Mouse (Mus musculus): Measurements from ENCODE around the gene Mepe. TPM values are rescaled to one million over a fixed set of nuclear protein-coding genes. Genes with fewer than 3 reads are reported as not detected.

Mepe gene
- total RNA-seq (2014; rRNA removed) (0.14 TPM in 1 of 2 replicates, not detected in the other), polyA plus RNA-seq (2015; fragmentation: Nextera tagmentation; extraction: Ambion mirVana) (not detected in 2 replicates)

GRCm38 (mm10) chr5:104325029-104325428 is at the start of gene Mepe:
Gene Mepe, plus strand, starts transcription at chr5:104325329.
- no peaks in the 10 kb centered on the region for H3K36me3 ChIP-seq (ENCODE audit: insufficient read depth)

GRCm38 (mm10) chr5:104294201-104294600 is 30.9 kb upstream of the Mepe start:
- DNase-seq = no peak
- Histone ChIP-seq H3K4me1 (ENCODE audit: insufficient read depth) (peaks cover 8% of the 10 kb centered on the region; the same call in 1 of the 2 replicates), H3K27ac (ENCODE audit: low read depth, low read length) (no peak overlapping the region), H3K9ac (no peak overlapping the region), H3K36me3 (ENCODE audit: insufficient read depth) (no peaks in the 10 kb centered on the region), H3K4me2 (ENCODE audit: low read depth) (no peak overlapping the region), H3K27me3 (ENCODE audit: insufficient read depth, low read length) (no peaks in the 10 kb centered on the region), H3K4me3 (ENCODE audit: low read depth, low read length) (no peak overlapping the region), H3K9me3 (ENCODE audit: low read length) (no peaks in the 10 kb centered on the region)
- no peak for TF ChIP-seq CTCF (IDR thresholded peaks at IDR 0.05; ENCODE audit: low read depth)
- no peak for ATAC-seq
- WGBS = 75% methylated on average over 6 of the region's 6 CpGs

More at GRCm38 (mm10) chr5:104325029-104325428, at the start of gene Mepe:
- Histone ChIP-seq H3K4me1 (ENCODE audit: insufficient read depth) (no peaks in the 10 kb centered on the region), H3K4me2 (ENCODE audit: low read depth) (no peak within 1 kb of the TSS), H3K9me3 (ENCODE audit: low read length) (no peaks in the 10 kb centered on the region), H3K9ac (no peak within 1 kb of the TSS), H3K27me3 (ENCODE audit: insufficient read depth, low read length) (no peaks in the 10 kb centered on the region), H3K4me3 (ENCODE audit: low read depth, low read length) (no peak within 1 kb of the TSS), H3K27ac (ENCODE audit: low read depth, low read length) (no peak within 1 kb of the TSS)
- WGBS = 89% methylated on average over 6 of the region's 6 CpGs
- DNase-seq (no peak), ATAC-seq (no peak)
- no peak for TF ChIP-seq CTCF (IDR thresholded peaks at IDR 0.05; ENCODE audit: low read depth)

- H3K27me3 ChIP-seq (ENCODE audit: insufficient read depth, low read length) = no peaks in the 10 kb centered on the region
- no peak for TF ChIP-seq CTCF (IDR thresholded peaks at IDR 0.05; ENCODE audit: low read depth)
- H3K9me3 ChIP-seq (ENCODE audit: low read length) = no peaks in the 10 kb centered on the region
- H3K9ac ChIP-seq = no peak within 1 kb of the TSS
- H3K4me3 ChIP-seq (ENCODE audit: low read depth, low read length) = no peak within 1 kb of the TSS
- ATAC-seq (peak; percentile 72), DNase-seq (peak; percentile 62)
- no peak within 1 kb of the TSS for H3K27ac ChIP-seq (ENCODE audit: low read depth, low read length)
- H3K36me3 ChIP-seq (ENCODE audit: insufficient read depth) = no peaks in the 10 kb centered on the region
- no peak within 1 kb of the TSS for H3K4me2 ChIP-seq (ENCODE audit: low read depth)
- peaks cover 10% of the 10 kb centered on the region; the same call in 1 of the 2 replicates for H3K4me1 ChIP-seq (ENCODE audit: insufficient read depth)
- 23% methylated on average over 6 of the region's 6 CpGs for WGBS
These were observed 26.1 kb upstream of the Mepe start, which contains the start of gene Ibsp for GRCm38 (mm10) chr5:104298994-104299393. Gene Ibsp, plus strand, starts transcription at chr5:104299171.

DNA sequence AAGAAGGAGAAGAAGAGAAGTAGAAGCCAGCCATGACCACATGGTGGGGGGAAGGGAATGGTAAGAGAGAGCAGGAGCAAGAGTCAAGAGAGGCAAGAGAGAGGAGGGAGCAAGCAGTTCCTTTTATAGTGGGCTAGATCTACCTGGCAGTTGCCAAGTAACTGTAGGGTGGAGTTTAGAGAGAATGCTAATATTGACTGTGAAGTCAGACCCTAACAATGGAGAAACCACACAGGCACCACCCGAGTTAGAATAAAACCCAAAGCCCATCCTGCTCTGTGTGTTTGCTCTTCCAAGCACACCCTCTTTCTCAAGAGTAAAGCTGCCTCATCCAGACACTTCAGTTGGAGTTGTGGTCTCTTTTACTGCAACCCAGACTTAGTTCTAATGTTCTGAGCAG is 11.1 kb upstream of the Mepe start:
- ATAC-seq (no peak), DNase-seq (no peak)
- WGBS = 68% methylated on average over 1 of the region's 1 CpGs
- no peak overlapping the region for H3K4me3 ChIP-seq (ENCODE audit: low read depth, low read length)
- H3K9ac ChIP-seq = no peak overlapping the region
- H3K4me2 ChIP-seq (ENCODE audit: low read depth) = no peak overlapping the region
- TF ChIP-seq CTCF (IDR thresholded peaks at IDR 0.05; ENCODE audit: low read depth) = no peak
- no peaks in the 10 kb centered on the region for H3K4me1 ChIP-seq (ENCODE audit: insufficient read depth)
- no peaks in the 10 kb centered on the region for H3K36me3 ChIP-seq (ENCODE audit: insufficient read depth)
- H3K27ac ChIP-seq (ENCODE audit: low read depth, low read length) = no peak overlapping the region
- no peaks in the 10 kb centered on the region for H3K9me3 ChIP-seq (ENCODE audit: low read length)
- no peaks in the 10 kb centered on the region for H3K27me3 ChIP-seq (ENCODE audit: insufficient read depth, low read length)

DNA sequence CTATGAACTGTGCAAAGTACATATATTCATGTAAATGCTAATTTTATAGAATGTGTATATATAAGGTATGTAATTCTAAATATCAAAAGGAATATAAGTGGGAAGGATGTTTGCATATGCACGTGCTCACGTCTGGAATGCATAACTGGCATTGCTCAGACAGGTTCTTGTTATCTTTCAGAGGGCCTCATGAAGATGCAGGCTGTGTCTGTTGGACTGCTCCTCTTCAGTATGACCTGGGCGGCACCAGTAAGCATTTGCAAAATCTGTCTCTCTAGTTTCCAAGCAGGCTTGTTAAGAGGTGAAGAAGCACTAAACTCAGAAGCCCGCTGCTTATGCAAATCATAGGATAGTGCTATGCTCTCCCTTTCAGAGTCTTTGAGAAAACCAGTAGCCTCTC is 1.8 kb downstream of the Mepe start:
- Histone ChIP-seq H3K36me3 (ENCODE audit: insufficient read depth) (no peaks in the 10 kb centered on the region), H3K4me1 (ENCODE audit: insufficient read depth) (no peaks in the 10 kb centered on the region), H3K4me2 (ENCODE audit: low read depth) (no peak overlapping the region), H3K9ac (no peak overlapping the region), H3K27ac (ENCODE audit: low read depth, low read length) (no peak overlapping the region), H3K27me3 (ENCODE audit: insufficient read depth, low read length) (no peaks in the 10 kb centered on the region), H3K9me3 (ENCODE audit: low read length) (no peaks in the 10 kb centered on the region), H3K4me3 (ENCODE audit: low read depth, low read length) (no peak overlapping the region)
- DNase-seq (no peak), ATAC-seq (no peak)
- WGBS = 78% methylated on average over 4 of the region's 4 CpGs
- no peak for TF ChIP-seq CTCF (IDR thresholded peaks at IDR 0.05; ENCODE audit: low read depth)

DNA sequence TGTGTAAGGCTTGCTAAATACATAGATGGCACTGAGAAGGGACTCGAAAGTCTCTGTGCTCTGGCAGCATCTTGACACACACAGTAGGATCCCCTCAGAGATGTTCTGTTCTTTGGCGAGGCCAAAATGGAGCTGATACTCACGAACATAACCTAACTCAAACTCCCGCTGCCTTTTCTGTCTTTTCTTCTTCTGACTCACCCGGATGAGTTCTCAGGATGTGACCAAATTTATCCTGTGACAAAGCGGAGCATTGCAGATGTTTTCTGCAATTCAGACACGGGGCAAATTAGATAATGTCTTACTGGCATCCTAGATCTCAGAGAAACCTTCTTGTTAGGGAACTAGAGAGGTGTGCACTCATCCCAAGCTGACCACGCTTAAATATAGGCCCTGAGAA is 2.3 kb downstream of the Mepe start:
- no peak overlapping the region for H3K4me2 ChIP-seq (ENCODE audit: low read depth)
- H3K9ac ChIP-seq = no peak overlapping the region
- H3K4me1 ChIP-seq (ENCODE audit: insufficient read depth) = no peaks in the 10 kb centered on the region
- no peaks in the 10 kb centered on the region for H3K27me3 ChIP-seq (ENCODE audit: insufficient read depth, low read length)
- no peak for TF ChIP-seq CTCF (IDR thresholded peaks at IDR 0.05; ENCODE audit: low read depth)
- DNase-seq (no peak), ATAC-seq (no peak)
- H3K36me3 ChIP-seq (ENCODE audit: insufficient read depth) = no peaks in the 10 kb centered on the region
- no peaks in the 10 kb centered on the region for H3K9me3 ChIP-seq (ENCODE audit: low read length)
- no peak overlapping the region for H3K4me3 ChIP-seq (ENCODE audit: low read depth, low read length)
- WGBS = 77% methylated on average over 8 of the region's 8 CpGs
- H3K27ac ChIP-seq (ENCODE audit: low read depth, low read length) = no peak overlapping the region

- ATAC-seq = no peak
- H3K4me1 ChIP-seq (ENCODE audit: insufficient read depth) = no peaks in the 10 kb centered on the region
- no peak for TF ChIP-seq CTCF (IDR thresholded peaks at IDR 0.05; ENCODE audit: low read depth)
- no peak overlapping the region for H3K4me2 ChIP-seq (ENCODE audit: low read depth)
- H3K9ac ChIP-seq = no peak overlapping the region
- H3K27ac ChIP-seq (ENCODE audit: low read depth, low read length) = no peak overlapping the region
- no peak for DNase-seq
- no peaks in the 10 kb centered on the region for H3K27me3 ChIP-seq (ENCODE audit: insufficient read depth, low read length)
- no peaks in the 10 kb centered on the region for H3K36me3 ChIP-seq (ENCODE audit: insufficient read depth)
- no peak overlapping the region for H3K4me3 ChIP-seq (ENCODE audit: low read depth, low read length)
- H3K9me3 ChIP-seq (ENCODE audit: low read length) = no peaks in the 10 kb centered on the region
These were observed 2.7 kb downstream of the Mepe start for GRCm38 (mm10) chr5:104327876-104328275.
